Mouse (Mus musculus) bone marrow, adult 2 months (tissue): ENCODE measurements around the gene Brix1. TPM values are rescaled to one million over a fixed set of nuclear protein-coding genes. Genes with fewer than 3 reads are reported as not detected.
"Not testable (repeated sequence)": the region's sequence is repeated elsewhere in the genome, so short reads cannot be mapped to it uniquely, and the experiment has no call there.

Experiments
- H3K27ac ChIP-seq: fragments of 200-500 bp; 2 replicates; pipeline ENCODE4 v1.5.1; 2012; ENCODE audit warnings: low read depth, mild to moderate bottlenecking, control low read depth, inconsistent platforms, low read length; ENCODE audit not compliant: control insufficient read depth, poor library complexity, insufficient read depth
- H3K4me1 ChIP-seq: fragments of 200-500 bp; 2 replicates; pipeline ENCODE4 v1.6.1; 2011; ENCODE audit warnings: low read length; ENCODE audit not compliant: control insufficient read depth, insufficient read depth
- H3K4me3 ChIP-seq: fragments of 200-500 bp; replicated peaks from 2 replicates; pipeline ENCODE3; 2011; ENCODE audit warnings: mild to moderate bottlenecking, low read depth, low read length, control low read depth; ENCODE audit not compliant: control insufficient read depth
- CTCF ChIP-seq: fragments of 200-500 bp; IDR thresholded peaks from 2 replicates; pipeline ENCODE4 v1.5.1; 2011; ENCODE audit warnings: low read length, control low read depth; ENCODE audit not compliant: control insufficient read depth, insufficient read depth
- POLR2A ChIP-seq: fragments of 200-500 bp; IDR thresholded peaks from 2 replicates; pipeline ENCODE4 v1.6.1; 2011; ENCODE audit warnings: low read depth, mild to moderate bottlenecking, control low read depth, low read length, borderline replicate concordance; ENCODE audit not compliant: control insufficient read depth
- WGBS: fragments of 180-500 bp; shearing (Covaris S2); methylation state at CpG from one replicate; pipeline ENCODE4 v1.1.7; 2018; 5-methylcytosine and 5-hydroxymethylcytosine counted together
- polyA plus RNA-seq: library from polyadenylated mRNA; stranded (reverse); fragments of >200 nt; gene quantifications from 2 replicates; pipeline ENCODE4 v1.2.4, GENCODE M21; 2011; ENCODE audit warnings: low replicate concordance; ENCODE audit not compliant: missing spikeins, insufficient read depth, insufficient read length

Brix1 gene
- polyA plus RNA-seq, 1 experiment = 45.1 TPM

DNA sequence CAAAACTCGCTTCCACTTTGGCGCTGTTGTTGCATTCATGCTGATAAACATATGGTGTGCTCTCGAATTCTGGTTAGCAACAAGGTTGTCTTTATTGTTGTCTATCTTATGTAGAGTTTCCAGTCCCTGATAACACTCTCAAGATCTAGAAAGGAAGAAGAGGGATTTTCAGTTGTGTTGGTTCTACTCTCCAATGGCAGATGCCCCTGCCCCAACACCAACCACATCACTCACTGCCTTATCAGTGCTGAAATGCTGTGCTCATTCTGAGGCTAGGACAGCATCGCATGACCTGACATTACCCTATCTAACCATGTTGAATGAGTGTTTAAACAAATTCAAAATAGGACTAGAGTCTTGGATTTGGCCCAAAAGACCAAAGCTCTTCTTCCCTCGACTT is 14.3 kb upstream of the Brix1 start:
- H3K4me3 ChIP-seq = no peak overlapping the region
- H3K27ac ChIP-seq = no peak overlapping the region
- H3K4me1 ChIP-seq = no peaks in the 10 kb centered on the region
- 65% methylated on average over 5 of the region's 5 CpGs for WGBS
- TF ChIP-seq CTCF (no peak), POLR2A (no peak)

GRCm38 (mm10) chr15:10499593-10499992 is 13.8 kb upstream of the Brix1 start:
- 57% methylated on average over 5 of the region's 5 CpGs for WGBS
- no peak overlapping the region for H3K27ac ChIP-seq
- no peaks in the 10 kb centered on the region for H3K4me1 ChIP-seq
- TF ChIP-seq CTCF (no peak), POLR2A (no peak)
- no peak overlapping the region for H3K4me3 ChIP-seq

DNA sequence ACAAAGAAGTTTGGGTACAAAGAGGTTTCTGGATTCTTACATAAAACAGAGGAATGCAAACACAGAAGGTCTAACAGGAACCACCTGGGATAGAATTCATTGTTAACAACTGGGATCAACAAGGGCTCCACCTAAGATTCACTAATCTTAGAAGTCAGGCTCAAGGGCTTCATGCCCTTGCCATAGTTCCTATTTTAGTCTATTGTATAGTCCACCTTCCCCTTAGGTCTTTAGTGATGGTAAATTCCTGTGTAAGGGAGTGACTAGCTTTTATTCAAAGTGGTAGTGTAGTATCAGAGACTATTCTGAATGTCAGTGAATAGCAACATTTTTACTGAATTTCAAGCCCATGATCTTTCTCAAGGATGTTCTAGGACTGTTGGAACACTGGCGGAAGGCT is 10.9 kb upstream of the Brix1 start:
- H3K4me1 ChIP-seq, H3K27ac ChIP-seq, H3K4me3 ChIP-seq: not testable (repeated sequence)
- 74% methylated on average over 1 of the region's 1 CpGs for WGBS

DNA sequence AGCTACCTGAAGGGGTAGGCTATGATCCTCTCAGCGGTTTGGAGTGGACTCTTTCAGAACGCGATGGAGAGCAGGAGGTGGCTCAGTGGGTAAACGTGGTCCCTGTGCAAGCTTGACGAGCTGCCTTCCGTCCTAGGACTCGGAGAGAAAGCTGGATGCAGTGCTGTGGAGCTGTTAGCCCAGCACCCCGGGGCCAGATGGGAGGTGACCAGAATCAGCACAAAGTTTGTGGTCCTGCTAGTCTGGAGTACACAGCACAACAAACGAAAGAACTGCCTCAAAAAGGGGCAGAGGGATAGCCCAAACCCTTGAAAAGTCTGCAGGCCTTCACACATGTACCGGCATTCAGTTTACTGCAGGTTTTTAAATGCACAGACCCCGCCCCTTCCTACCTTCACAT is 10.2 kb upstream of the Brix1 start:
- WGBS = 90% methylated on average over 11 of the region's 11 CpGs
- TF ChIP-seq CTCF (no peak), POLR2A (no peak)

GRCm38 (mm10) chr15:10490101-10490500 is 4.4 kb upstream of the Brix1 start:
- H3K27ac ChIP-seq = no peak overlapping the region
- no peak for TF ChIP-seq POLR2A
- no peak for TF ChIP-seq CTCF
- WGBS = 91% methylated on average over 5 of the region's 5 CpGs

More for the DNA sequence above, 10.2 kb upstream of the Brix1 start:
- H3K4me1 ChIP-seq = no peaks in the 10 kb centered on the region
- no peak overlapping the region for H3K27ac ChIP-seq
- H3K4me3 ChIP-seq = no peak overlapping the region

GRCm38 (mm10) chr15:10487246-10487645 is 1.5 kb upstream of the Brix1 start:
- Histone ChIP-seq H3K4me1 (no peaks in the 10 kb centered on the region; the same call in 1 of the 2 replicates), H3K27ac (no peak overlapping the region), H3K4me3 (no peak overlapping the region)
- TF ChIP-seq POLR2A (no peak), CTCF (no peak)
- whole genome bisulfite sequencing = 43% methylated on average over 2 of the region's 2 CpGs

More at GRCm38 (mm10) chr15:10490101-10490500, 4.4 kb upstream of the Brix1 start:
- Histone ChIP-seq H3K4me3 (no peak overlapping the region), H3K4me1 (no peaks in the 10 kb centered on the region; the same call in 1 of the 2 replicates)

DNA sequence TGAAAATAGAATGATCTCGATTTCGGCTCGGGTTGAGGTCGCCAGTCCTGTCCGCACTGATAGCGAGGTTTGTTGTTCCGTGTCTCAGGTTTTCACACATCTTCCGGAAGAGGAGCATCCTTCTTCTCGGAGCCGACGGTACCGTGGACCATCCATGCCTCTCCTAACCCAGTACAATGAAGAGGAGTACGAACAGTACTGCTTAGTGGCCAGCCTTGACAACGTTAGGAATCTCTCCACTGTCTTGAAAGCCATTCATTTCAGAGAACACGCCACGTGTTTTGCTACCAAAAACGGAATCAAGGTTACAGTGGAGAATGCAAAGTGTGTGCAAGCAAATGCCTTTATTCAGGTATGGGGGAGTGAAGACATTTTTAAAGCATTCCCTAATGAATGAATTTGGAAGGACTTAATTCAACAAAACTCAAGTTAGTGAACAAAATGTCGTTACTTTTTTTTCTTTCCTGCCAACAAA is 655 bp upstream of the Brix1 start:
- no peak overlapping the region for H3K27ac ChIP-seq
- WGBS = under 1% methylated on average over 18 of the region's 18 CpGs
- no peak for TF ChIP-seq POLR2A
- TF ChIP-seq CTCF = no peak
- H3K4me1 ChIP-seq = no peaks in the 10 kb centered on the region; the same call in 1 of the 2 replicates
- peak overlapping the region; percentile 85 for H3K4me3 ChIP-seq

- H3K27ac ChIP-seq = no peak overlapping the region
- 43% methylated on average over 3 of the region's 3 CpGs for WGBS
- no peak overlapping the region for H3K4me3 ChIP-seq
- no peaks in the 10 kb centered on the region; the same call in 1 of the 2 replicates for H3K4me1 ChIP-seq
- TF ChIP-seq CTCF (no peak), POLR2A (no peak)
Observed at GRCm38 (mm10) chr15:10470941-10471340, 14.8 kb downstream of the Brix1 start.

DNA sequence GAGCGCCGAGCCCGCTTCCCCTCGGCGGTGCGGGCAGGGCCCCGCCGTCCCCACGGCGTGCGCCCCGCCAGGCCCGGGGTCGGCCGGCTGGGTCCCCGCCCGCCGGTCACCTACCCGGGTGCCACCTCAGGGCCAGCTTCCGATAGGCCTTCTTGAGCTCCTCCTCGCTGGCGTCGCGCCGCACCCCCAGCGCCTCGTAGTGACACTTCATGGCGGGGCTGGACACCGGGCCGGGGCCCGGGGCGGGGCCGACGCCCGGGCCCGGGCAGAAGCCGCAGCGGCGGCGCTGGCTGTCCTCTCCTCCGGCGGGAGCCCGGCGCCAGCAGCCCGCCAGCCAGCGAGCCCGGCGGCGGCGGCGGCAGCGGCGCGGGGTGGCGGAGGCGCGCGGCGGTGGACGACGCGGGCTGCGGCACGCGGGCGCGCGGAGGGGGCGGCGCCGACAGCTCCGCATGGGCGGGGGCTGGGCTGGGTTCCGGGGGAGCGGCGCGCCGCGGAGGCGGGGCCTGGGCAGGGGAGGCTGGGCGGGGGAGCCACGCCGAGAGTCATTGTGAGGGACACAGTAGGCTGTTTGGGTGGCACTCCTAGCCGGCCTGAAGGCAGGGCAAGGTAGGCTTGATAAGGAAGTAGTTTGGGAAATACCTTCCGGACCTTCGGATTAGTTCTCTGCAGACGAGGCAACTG is 15.5 kb downstream of the Brix1 start, which contains the start of gene Dnajc21:
Dnajc21 (minus strand) TSS at position 366 of the 681 bp plus-strand sequence.
- Histone ChIP-seq H3K4me1 (no peaks in the 10 kb centered on the region; the same call in 1 of the 2 replicates), H3K27ac (peak within 1 kb of the TSS; percentile 70)
- WGBS = 7% methylated on average over 87 of the region's 87 CpGs

More for the DNA sequence above, 15.5 kb downstream of the Brix1 start, which contains the start of gene Dnajc21:
- peak within 1 kb of the TSS; percentile 81 for H3K4me3 ChIP-seq
- TF ChIP-seq CTCF = no peak
- no peak; the same call in 1 of the 2 replicates for TF ChIP-seq POLR2A
